Mouse (Mus musculus): ENCODE data around the gene Gm45837.

DNA sequence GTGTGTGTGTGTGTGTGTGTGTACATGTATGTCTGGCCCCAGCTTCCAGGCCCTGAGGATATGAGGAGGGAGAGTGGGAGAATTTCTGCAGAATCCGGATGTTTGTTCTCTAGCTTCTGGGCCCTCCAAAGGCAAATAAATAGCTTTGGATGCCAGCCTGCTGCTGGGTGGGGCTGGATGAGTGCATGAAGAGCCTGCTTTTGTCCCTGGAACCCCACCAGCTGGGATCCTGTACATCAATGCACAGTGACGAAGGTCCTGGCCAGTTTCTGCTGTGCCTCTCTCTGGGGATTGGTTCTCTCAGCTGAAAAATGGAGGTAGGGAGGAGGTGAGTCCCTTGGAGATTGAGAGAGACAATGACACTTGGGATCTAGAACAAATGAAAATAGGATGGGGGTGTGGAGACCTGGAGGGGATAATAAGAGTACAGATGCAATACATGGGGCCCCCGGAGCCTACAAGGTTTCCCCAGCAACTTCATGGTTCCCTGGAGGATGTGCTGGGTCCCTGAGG, 61.3 kb downstream of the Gm45837 start:
- TF ChIP-seq ZNF384 (IDR thresholded peaks at IDR 0.05; ENCODE audit: low read depth, low read length) (no peak), CHD2 (IDR thresholded peaks at IDR 0.05; ENCODE audit: low read depth, low read length) (no peak), MAFK (IDR thresholded peaks at IDR 0.05; ENCODE audit: insufficient read depth, low read depth, low read length) (no peak), ZC3H11A (IDR thresholded peaks at IDR 0.05; ENCODE audit: borderline replicate concordance, low read depth, low read length) (no peak)

All from ES-E14 (cell line).